Mouse (Mus musculus): ENCODE measurements around the gene Gm20532. TPM values are rescaled to one million over a fixed set of nuclear protein-coding genes. Genes with fewer than 3 reads are reported as not detected.
A peak's percentile ranks its signal among the peaks of the same experiment; 100 is the strongest.

The Gm20532 gene
- polyA plus RNA-seq, 1 experiment from 2014 or later: not detected

- peak; percentile 46 for ATAC-seq (ENCODE audit: insufficient read depth)
- peaks cover 12% of the 10 kb centered on the region; the same call in 1 of the 2 replicates for H3K4me1 ChIP-seq (ENCODE audit: insufficient read depth)
- H3K9ac ChIP-seq: no peak overlapping the region
- H3K27me3 ChIP-seq (ENCODE audit: insufficient read depth, low read length): no peaks in the 10 kb centered on the region
- H3K27ac ChIP-seq (ENCODE audit: low read depth): peak overlapping the region; percentile 44
- no peak for TF ChIP-seq CTCF (IDR thresholded peaks at IDR 0.05; ENCODE audit: low read depth)
- H3K9me3 ChIP-seq (ENCODE audit: low read depth, low read length): no peaks in the 10 kb centered on the region
- DNase-seq: peak; percentile 78
- no peaks in the 10 kb centered on the region for H3K36me3 ChIP-seq (ENCODE audit: insufficient read depth)
- H3K4me2 ChIP-seq: no peak overlapping the region
- 22% methylated on average over 6 of the region's 6 CpGs for WGBS
- H3K4me3 ChIP-seq (ENCODE audit: low read depth, low read length): no peak overlapping the region
These were observed 20.8 kb downstream of the Gm20532 start for GRCm38 (mm10) chr2:26607056-26607910.

GRCm38 (mm10) chr2:26608781-26609180 is 22.3 kb downstream of the Gm20532 start:
- DNase-seq (no peak), ATAC-seq (ENCODE audit: insufficient read depth) (no peak)
- H3K4me1 ChIP-seq (ENCODE audit: insufficient read depth): peaks cover 7% of the 10 kb centered on the region; the same call in 1 of the 2 replicates
- H3K4me3 ChIP-seq (ENCODE audit: low read depth, low read length): no peak overlapping the region
- H3K9me3 ChIP-seq (ENCODE audit: low read depth, low read length): no peaks in the 10 kb centered on the region
- no peaks in the 10 kb centered on the region for H3K36me3 ChIP-seq (ENCODE audit: insufficient read depth)
- no peak overlapping the region for H3K27ac ChIP-seq (ENCODE audit: low read depth)
- H3K4me2 ChIP-seq: no peak overlapping the region
- H3K27me3 ChIP-seq (ENCODE audit: insufficient read depth, low read length): no peaks in the 10 kb centered on the region
- TF ChIP-seq CTCF (IDR thresholded peaks at IDR 0.05; ENCODE audit: low read depth): no peak
- no peak overlapping the region for H3K9ac ChIP-seq

- H3K9ac ChIP-seq: no peak overlapping the region
- H3K4me3 ChIP-seq (ENCODE audit: low read depth, low read length): no peak overlapping the region
- no peak for TF ChIP-seq CTCF (IDR thresholded peaks at IDR 0.05; ENCODE audit: low read depth)
- no peak overlapping the region for H3K27ac ChIP-seq (ENCODE audit: low read depth)
- peaks cover 7% of the 10 kb centered on the region; the same call in 1 of the 2 replicates for H3K4me1 ChIP-seq (ENCODE audit: insufficient read depth)
- no peaks in the 10 kb centered on the region for H3K36me3 ChIP-seq (ENCODE audit: insufficient read depth)
- no peaks in the 10 kb centered on the region for H3K27me3 ChIP-seq (ENCODE audit: insufficient read depth, low read length)
- DNase-seq: no peak
- H3K4me2 ChIP-seq: no peak overlapping the region
- ATAC-seq (ENCODE audit: insufficient read depth): no peak
- no peaks in the 10 kb centered on the region for H3K9me3 ChIP-seq (ENCODE audit: low read depth, low read length)
These were observed 22.8 kb downstream of the Gm20532 start for GRCm38 (mm10) chr2:26609261-26609661.

- Histone ChIP-seq H3K4me2 (no peak overlapping the region), H3K9ac (no peak overlapping the region), H3K27me3 (ENCODE audit: insufficient read depth, low read length) (no peaks in the 10 kb centered on the region), H3K36me3 (ENCODE audit: insufficient read depth) (no peaks in the 10 kb centered on the region), H3K4me1 (ENCODE audit: insufficient read depth) (peaks cover 7% of the 10 kb centered on the region; the same call in 1 of the 2 replicates), H3K27ac (ENCODE audit: low read depth) (no peak overlapping the region), H3K9me3 (ENCODE audit: low read depth, low read length) (no peaks in the 10 kb centered on the region), H3K4me3 (ENCODE audit: low read depth, low read length) (no peak overlapping the region)
- no peak for DNase-seq
- no peak for ATAC-seq (ENCODE audit: insufficient read depth)
- WGBS: 69% methylated on average over 3 of the region's 3 CpGs
- TF ChIP-seq CTCF (IDR thresholded peaks at IDR 0.05; ENCODE audit: low read depth): no peak
These were observed 24.1 kb downstream of the Gm20532 start for GRCm38 (mm10) chr2:26610526-26610925.

- no peak overlapping the region for H3K4me2 ChIP-seq
- DNase-seq (no peak), ATAC-seq (ENCODE audit: insufficient read depth) (no peak)
- H3K4me1 ChIP-seq (ENCODE audit: insufficient read depth): peaks cover 7% of the 10 kb centered on the region; the same call in 1 of the 2 replicates
- no peak overlapping the region for H3K9ac ChIP-seq
- no peak overlapping the region for H3K4me3 ChIP-seq (ENCODE audit: low read depth, low read length)
- no peak overlapping the region for H3K27ac ChIP-seq (ENCODE audit: low read depth)
- H3K9me3 ChIP-seq (ENCODE audit: low read depth, low read length): no peaks in the 10 kb centered on the region
- no peaks in the 10 kb centered on the region for H3K27me3 ChIP-seq (ENCODE audit: insufficient read depth, low read length)
- no peak for TF ChIP-seq CTCF (IDR thresholded peaks at IDR 0.05; ENCODE audit: low read depth)
- no peaks in the 10 kb centered on the region for H3K36me3 ChIP-seq (ENCODE audit: insufficient read depth)
These were observed 24.6 kb downstream of the Gm20532 start for GRCm38 (mm10) chr2:26611054-26611453.

GRCm38 (mm10) chr2:26611896-26612295 is 25.5 kb downstream of the Gm20532 start:
- TF ChIP-seq CTCF (IDR thresholded peaks at IDR 0.05; ENCODE audit: low read depth): no peak
- Histone ChIP-seq H3K4me3 (ENCODE audit: low read depth, low read length) (no peak overlapping the region), H3K9ac (no peak overlapping the region), H3K9me3 (ENCODE audit: low read depth, low read length) (no peaks in the 10 kb centered on the region), H3K4me1 (ENCODE audit: insufficient read depth) (peaks cover 7% of the 10 kb centered on the region; the same call in 1 of the 2 replicates), H3K4me2 (no peak overlapping the region), H3K36me3 (ENCODE audit: insufficient read depth) (no peaks in the 10 kb centered on the region), H3K27ac (ENCODE audit: low read depth) (no peak overlapping the region), H3K27me3 (ENCODE audit: insufficient read depth, low read length) (no peaks in the 10 kb centered on the region)
- DNase-seq (no peak), ATAC-seq (ENCODE audit: insufficient read depth) (no peak)

GRCm38 (mm10) chr2:26614903-26615302 is 28.5 kb downstream of the Gm20532 start:
- DNase-seq (no peak), ATAC-seq (ENCODE audit: insufficient read depth) (no peak)
- no peaks in the 10 kb centered on the region for H3K27me3 ChIP-seq (ENCODE audit: insufficient read depth, low read length)
- WGBS: 76% methylated on average over 5 of the region's 5 CpGs
- H3K4me3 ChIP-seq (ENCODE audit: low read depth, low read length): no peak overlapping the region
- no peaks in the 10 kb centered on the region for H3K4me1 ChIP-seq (ENCODE audit: insufficient read depth)
- no peaks in the 10 kb centered on the region for H3K36me3 ChIP-seq (ENCODE audit: insufficient read depth)
- TF ChIP-seq CTCF (IDR thresholded peaks at IDR 0.05; ENCODE audit: low read depth): no peak
- no peak overlapping the region for H3K27ac ChIP-seq (ENCODE audit: low read depth)
- no peak overlapping the region for H3K9ac ChIP-seq
- no peak overlapping the region for H3K4me2 ChIP-seq
- H3K9me3 ChIP-seq (ENCODE audit: low read depth, low read length): no peaks in the 10 kb centered on the region

Data from lung, embryonic 14.5 days (tissue).